Mouse (Mus musculus) MEL (cell line): ENCODE results near the gene Gm45234. TPM values are rescaled to one million over a fixed set of nuclear protein-coding genes. Genes with fewer than 3 reads are reported as not detected.

ENCODE experiments used
- DNase-seq: peaks from one replicate; pipeline ENCODE4 v3.0.0; 2011; ENCODE audit warnings: low read depth, low spot score
- H3K27ac ChIP-seq: 2 replicates; pipeline ENCODE4 v1.5.1; 2012; ENCODE audit warnings: low read depth, mild to moderate bottlenecking, control low read depth, low read length, moderate library complexity; ENCODE audit not compliant: control insufficient read depth
- H3K27me3 ChIP-seq, 2 experiments: fragments of 150-350 bp in 1 of 2; sonication (generic) in 1 of 2; 2 replicates each; pipeline ENCODE4 v1.6.1; 2012; ENCODE audit warnings: low read length in 2 of 2, mild to moderate bottlenecking in 2 of 2, improper control_type of control experiment in 1 of 2, moderate library complexity in 1 of 2; ENCODE audit not compliant: insufficient read depth in 2 of 2, control insufficient read depth in 1 of 2
- H3K36me3 ChIP-seq, 2 experiments: 2 replicates each; pipeline ENCODE4 v1.6.1; 2012 to 2014; ENCODE audit warnings: low read length in 2 of 2, improper control_type of control experiment in 1 of 2, inconsistent platforms in 1 of 2, mild to moderate bottlenecking in 1 of 2; ENCODE audit not compliant: insufficient read depth in 2 of 2, control insufficient read depth in 1 of 2
- H3K4me1 ChIP-seq, 2 experiments: fragments of 150-350 bp in 1 of 2; sonication (generic) in 1 of 2; 2 replicates each; pipeline ENCODE4 v1.6.1; 2012; ENCODE audit warnings: low read length in 2 of 2, improper control_type of control experiment in 1 of 2, mild to moderate bottlenecking in 1 of 2; ENCODE audit not compliant: insufficient read depth in 2 of 2, control insufficient read depth in 1 of 2
- H3K4me3 ChIP-seq, 2 experiments: fragments of 150-350 bp in 1 of 2; sonication (generic) in 1 of 2; 2 replicates each; pipeline ENCODE4 v1.5.1; 2012; ENCODE audit warnings: low read depth in 2 of 2, low read length in 2 of 2, mild to moderate bottlenecking in 2 of 2, moderate library complexity in 2 of 2, control low read depth in 1 of 2, improper control_type of control experiment in 1 of 2; ENCODE audit not compliant: control insufficient read depth in 1 of 2, insufficient read depth in 1 of 2
- H3K79me2 ChIP-seq: 2 replicates; pipeline ENCODE4 v1.6.1; 2012; ENCODE audit warnings: mild to moderate bottlenecking, low read length, moderate library complexity; ENCODE audit not compliant: control insufficient read depth, poor library complexity, insufficient read depth
- H3K9ac ChIP-seq: 2 replicates; pipeline ENCODE4 v1.6.1; 2012; ENCODE audit warnings: low read depth, mild to moderate bottlenecking, control low read depth, low read length, moderate library complexity; ENCODE audit not compliant: control insufficient read depth, poor library complexity, severe bottlenecking
- H3K9me3 ChIP-seq: fragments of 150-350 bp; sonication (generic); replicated peaks from 2 replicates; pipeline ENCODE4 v1.6.1; 2012; ENCODE audit warnings: mild to moderate bottlenecking, low read length, improper control_type of control experiment, moderate library complexity; ENCODE audit not compliant: insufficient read depth
- ELF1 ChIP-seq: IDR thresholded peaks from 2 replicates; pipeline ENCODE4 v1.6.1; 2014; ENCODE audit warnings: low read depth, mild to moderate bottlenecking, inconsistent platforms, low read length, improper control_type of control experiment, moderate library complexity
- EP300 ChIP-seq, 2 experiments: IDR thresholded peaks; 2 replicates each; pipeline ENCODE4 v1.6.1; 2011; ENCODE audit warnings: improper control_type of control experiment in 2 of 2, low read length in 2 of 2, low read depth in 1 of 2, mild to moderate bottlenecking in 1 of 2
- GATA1 ChIP-seq: IDR thresholded peaks from 2 replicates; pipeline ENCODE4 v1.6.1; 2011; ENCODE audit warnings: low read depth, low read length, improper control_type of control experiment
- MAX ChIP-seq: IDR thresholded peaks from 2 replicates; pipeline ENCODE4 v1.6.1; 2011; ENCODE audit warnings: low read length, improper control_type of control experiment
- MEF2A ChIP-seq: IDR thresholded peaks from 2 replicates; pipeline ENCODE4 v1.6.1; 2014; ENCODE audit warnings: low read depth, mild to moderate bottlenecking, inconsistent platforms, low read length, improper control_type of control experiment; ENCODE audit not compliant: poor library complexity, insufficient replicate concordance, severe bottlenecking; ENCODE audit errors: extremely low read depth
- NRF1 ChIP-seq: IDR thresholded peaks from 2 replicates; pipeline ENCODE4 v1.6.1; 2014; ENCODE audit warnings: low read depth, mild to moderate bottlenecking, inconsistent platforms, low read length, improper control_type of control experiment, moderate library complexity; ENCODE audit not compliant: poor library complexity, insufficient read depth, severe bottlenecking
- POLR2A ChIP-seq, 2 experiments: IDR thresholded peaks; 2 replicates each; pipeline ENCODE4 v1.6.1; 2011 to 2012; ENCODE audit warnings: low read length in 2 of 2, mild to moderate bottlenecking in 2 of 2, control low read depth in 1 of 2, improper control_type of control experiment in 1 of 2, low read depth in 1 of 2, moderate library complexity in 1 of 2; ENCODE audit not compliant: control insufficient read depth in 1 of 2, insufficient read depth in 1 of 2, poor library complexity in 1 of 2
- POLR2AphosphoS2 ChIP-seq: IDR thresholded peaks from 2 replicates; pipeline ENCODE4 v1.6.1; 2011; ENCODE audit warnings: low read length, improper control_type of control experiment
- POLR2AphosphoS5 ChIP-seq: IDR thresholded peaks from 2 replicates; pipeline ENCODE4 v1.6.1; 2012; ENCODE audit warnings: low read depth, borderline replicate concordance, mild to moderate bottlenecking, inconsistent platforms, low read length, moderate library complexity, mixed read lengths
- SMC3 ChIP-seq: IDR thresholded peaks from 2 replicates; pipeline ENCODE4 v1.6.1; 2011; ENCODE audit warnings: low read depth, low read length, improper control_type of control experiment
- TAL1 ChIP-seq: IDR thresholded peaks from 2 replicates; pipeline ENCODE4 v1.6.1; 2012; ENCODE audit warnings: mild to moderate bottlenecking, inconsistent platforms, low read length, moderate library complexity, mixed read lengths
- TBP ChIP-seq: IDR thresholded peaks from 2 replicates; pipeline ENCODE4 v1.8.0; 2011; ENCODE audit warnings: low read depth, low read length, improper control_type of control experiment
- TCF12 ChIP-seq: IDR thresholded peaks from 2 replicates; pipeline ENCODE4 v1.6.1; 2014; ENCODE audit warnings: low read depth, mild to moderate bottlenecking, inconsistent platforms, low read length, improper control_type of control experiment, moderate library complexity
- ZMIZ1 ChIP-seq: IDR thresholded peaks from 2 replicates; pipeline ENCODE4 v1.6.1; 2012; ENCODE audit warnings: low read depth, mild to moderate bottlenecking, inconsistent platforms, low read length, improper control_type of control experiment, moderate library complexity
- polyA plus RNA-seq, 2 experiments: library from polyadenylated mRNA; stranded (reverse) in 1 of 2; unstranded in 1 of 2; fragments of >175 nt in 1 of 2; fragments of >200 nt in 1 of 2; gene quantifications; 2 replicates each; pipeline versions ENCODE4 v1.2.1 to v1.2.4; 2012; ENCODE audit warnings: low replicate concordance in 2 of 2, low read depth in 1 of 2; ENCODE audit not compliant: insufficient read length in 2 of 2, insufficient read depth in 1 of 2, missing spikeins in 1 of 2
- total RNA-seq: library from RNA; depleted of rRNA; stranded (reverse); fragments of 300-350 nt; gene quantifications from 2 replicates; pipeline ENCODE4 v1.2.3, GENCODE M21; 2012

Gm45234 gene
- total and polyA plus RNA-seq, 3 experiments, result 0.15 TPM; not detected in 2

DNA sequence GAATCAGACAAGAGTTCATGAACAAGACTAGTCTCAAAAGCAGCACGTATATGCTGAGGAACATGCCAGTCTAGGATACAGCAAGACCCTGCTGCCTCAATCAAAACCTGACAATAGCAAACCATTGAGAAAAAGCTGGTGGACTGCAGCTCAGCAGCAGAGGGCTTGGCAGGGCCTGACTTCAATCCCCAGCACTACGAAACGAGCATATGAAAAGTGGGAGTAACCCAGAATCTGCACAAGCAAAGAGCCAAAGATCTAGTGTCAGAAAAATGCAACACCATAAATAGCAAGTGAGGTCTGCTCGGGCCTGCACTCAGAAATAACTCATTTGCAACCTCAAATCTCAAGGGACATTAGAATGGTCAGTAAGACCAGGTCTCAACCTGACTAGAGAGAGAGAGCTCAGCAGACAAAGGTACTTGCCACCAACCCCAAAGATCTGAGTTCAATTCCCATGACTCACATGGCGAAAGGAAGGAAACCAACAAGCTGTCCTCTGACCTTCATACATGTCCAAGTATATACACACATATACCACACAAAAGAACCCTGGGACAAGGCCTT is 49.7 kb downstream of the Gm45234 start:
- TF ChIP-seq SMC3 (0 out of 2 replicates have a peak, but pooled peaks have one; percentile 3), POLR2AphosphoS2 (0 out of 2 replicates have a peak, but pooled peaks have one; percentile 31), NRF1 (no peak)
- Histone ChIP-seq H3K27ac (no peak overlapping the region), H3K9ac (no peak overlapping the region), H3K9me3 (no peaks in the 10 kb centered on the region), H3K36me3 (peaks cover 12 to 36% of the 10 kb centered on the region in 2 experiments), H3K4me3 (no peak overlapping the region), H3K27me3 (no peaks in the 10 kb centered on the region), H3K79me2 (peaks cover 45% of the 10 kb centered on the region), H3K4me1 (peaks cover 5 to 12% of the 10 kb centered on the region in 2 experiments; a peak in 3 of 4 replicates)
- DNase-seq, result no peak

DNA sequence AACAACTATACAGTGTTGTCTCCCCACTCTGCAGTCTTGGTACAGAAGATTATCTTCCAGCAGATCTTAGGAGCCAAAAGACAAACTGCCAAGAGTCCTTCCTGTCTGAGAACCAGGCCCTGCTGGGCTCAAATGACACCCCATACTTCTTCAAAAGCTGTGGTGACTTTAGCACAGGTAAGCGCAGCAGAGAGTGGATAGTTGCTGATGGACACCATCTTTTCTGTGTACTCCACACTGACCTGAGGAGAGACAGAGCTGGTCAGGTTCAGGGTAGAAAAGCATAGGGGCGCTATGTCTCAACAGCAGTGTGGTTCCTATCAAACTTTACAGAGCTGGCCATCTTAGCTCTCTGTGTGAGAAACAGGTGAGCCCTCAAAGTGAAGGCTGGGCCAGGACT is 51.4 kb downstream of the Gm45234 start:
- no peak for DNase-seq
- TF ChIP-seq EP300 (IDR thresholded peaks at IDR 0.05; ENCODE audit: low read depth in 1 of 2, low read length in 2 of 2) (no peak), ELF1 (0 out of 2 replicates have a peak, but pooled peaks have one; percentile 27), TCF12 (no peak), SMC3 (peak; percentile 19), ZMIZ1 (peak; percentile 76; the same call in 1 of the 2 replicates), POLR2AphosphoS2 (peak; percentile 85), POLR2A (IDR thresholded peaks at IDR 0.05; ENCODE audit: control insufficient read depth in 1 of 2, insufficient read depth in 1 of 2, low read depth in 1 of 2, low read length in 2 of 2, poor library complexity in 1 of 2) (no peak), TBP (no peak), MAX (no peak), MEF2A (no peak), POLR2AphosphoS5 (no peak), GATA1 (peak; percentile 56; the same call in 1 of the 2 replicates), TAL1 (no peak)
- peaks cover 2 to 5% of the 10 kb centered on the region in 2 experiments; a peak in 3 of 4 replicates for H3K4me1 ChIP-seq
- H3K9me3 ChIP-seq, result no peaks in the 10 kb centered on the region
- no peaks in the 10 kb centered on the region for H3K27me3 ChIP-seq
- H3K4me3 ChIP-seq, result no peak overlapping the region
- no peak overlapping the region for H3K9ac ChIP-seq
- H3K36me3 ChIP-seq, result peaks cover 12 to 24% of the 10 kb centered on the region in 2 experiments
- H3K79me2 ChIP-seq, result peaks cover 30% of the 10 kb centered on the region
- no peak overlapping the region for H3K27ac ChIP-seq
